Mouse (Mus musculus): ENCODE results near the gene Cep89.

Gene Cep89

DNA sequence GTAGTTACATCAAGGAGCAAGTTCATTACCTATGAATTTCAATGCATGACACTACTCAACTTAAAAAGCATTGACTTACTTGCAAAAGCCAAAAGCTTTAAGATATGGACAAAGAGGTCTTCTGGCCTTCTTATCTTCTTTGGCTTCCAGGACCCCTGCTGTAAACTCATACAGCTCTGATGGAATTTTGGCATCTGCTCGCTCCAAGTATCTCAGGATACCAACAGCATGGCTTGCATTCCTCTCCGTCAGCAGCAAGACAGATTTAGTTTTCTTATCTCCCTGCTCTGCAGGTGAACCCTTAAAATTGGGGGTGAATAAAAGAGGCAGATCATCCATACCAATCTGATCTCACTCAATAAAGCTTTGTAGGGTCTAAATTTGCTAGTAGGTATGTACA, 88.3 kb downstream of the Cep89 start:
- no peak for DNase-seq (ENCODE audit: low spot score)

DNA sequence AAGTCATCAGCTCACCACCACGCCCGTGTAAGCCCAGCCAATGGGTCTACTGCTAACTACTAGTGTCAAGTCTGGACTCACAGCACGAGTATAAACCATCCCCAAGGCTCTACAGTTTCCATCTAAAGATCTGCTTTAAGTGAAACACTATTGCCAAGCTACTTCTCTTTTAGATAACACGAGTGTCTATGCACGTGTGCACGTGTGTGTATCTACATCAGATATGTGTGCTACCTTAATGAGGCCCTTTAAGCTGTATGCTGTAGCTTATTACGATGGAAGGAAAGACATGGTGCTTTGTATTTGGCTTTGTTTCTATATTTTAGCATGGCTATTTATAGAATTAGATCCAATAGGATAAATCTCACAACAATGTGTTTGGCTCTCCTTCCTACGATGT, 89.7 kb downstream of the Cep89 start:
- DNase-seq (ENCODE audit: low spot score), result no peak

All from retina, embryonic 14.5 days (tissue).